Mouse (Mus musculus): ENCODE data around the gene Prdm16. TPM values are rescaled to one million over a fixed set of nuclear protein-coding genes. Genes with fewer than 3 reads are reported as not detected.

Prdm16 gene
- total RNA-seq, 2 experiments from 2014 or later: 9.8 to 13.5 TPM

- no peak for DNase-seq (ENCODE audit: low spot score in 2 of 2)
Observed at GRCm38 (mm10) chr4:154563201-154563600, 73.5 kb downstream of the Prdm16 start.

- no peak for DNase-seq (ENCODE audit: low spot score in 2 of 2)
Observed at GRCm38 (mm10) chr4:154558041-154558440, 78.6 kb downstream of the Prdm16 start.

- no peak for DNase-seq (ENCODE audit: low spot score in 2 of 2)
Observed at GRCm38 (mm10) chr4:154557168-154557567, 79.5 kb downstream of the Prdm16 start.

- DNase-seq (ENCODE audit: low spot score in 2 of 2): peak in 1 of 2 experiments; percentile 41
Observed at GRCm38 (mm10) chr4:154556418-154556817, 80.3 kb downstream of the Prdm16 start.

GRCm38 (mm10) chr4:154549961-154550393, 86.7 kb downstream of the Prdm16 start:
- DNase-seq (ENCODE audit: low spot score in 2 of 2): peak; percentile 59 to 80

- no peak for DNase-seq (ENCODE audit: low spot score in 2 of 2)
Observed at GRCm38 (mm10) chr4:154549497-154549896, 87.2 kb downstream of the Prdm16 start.

GRCm38 (mm10) chr4:154547176-154547855, 89.4 kb downstream of the Prdm16 start:
- no peak for DNase-seq (ENCODE audit: low spot score in 2 of 2)

- no peak for DNase-seq (ENCODE audit: low spot score in 2 of 2)
Observed at GRCm38 (mm10) chr4:154545296-154545695, 91.4 kb downstream of the Prdm16 start.

- no peak for DNase-seq (ENCODE audit: low spot score in 2 of 2)
Observed at GRCm38 (mm10) chr4:154543921-154544320, 92.8 kb downstream of the Prdm16 start.

GRCm38 (mm10) chr4:154543128-154543527, 93.5 kb downstream of the Prdm16 start:
- DNase-seq (ENCODE audit: low spot score in 2 of 2): peak; percentile 49 to 66

GRCm38 (mm10) chr4:154542568-154542967, 94.1 kb downstream of the Prdm16 start:
- DNase-seq (ENCODE audit: low spot score in 2 of 2): no peak

- DNase-seq (ENCODE audit: low spot score in 2 of 2): no peak
Observed at GRCm38 (mm10) chr4:154541632-154542276, 94.9 kb downstream of the Prdm16 start.

GRCm38 (mm10) chr4:154540671-154541070, 96.0 kb downstream of the Prdm16 start:
- no peak for DNase-seq (ENCODE audit: low spot score in 2 of 2)

GRCm38 (mm10) chr4:154539703-154540102, 97.0 kb downstream of the Prdm16 start:
- no peak for DNase-seq (ENCODE audit: low spot score in 2 of 2)

- no peak for DNase-seq (ENCODE audit: low spot score in 2 of 2)
Observed at GRCm38 (mm10) chr4:154538727-154539126, 97.9 kb downstream of the Prdm16 start.

- no peak for DNase-seq (ENCODE audit: low spot score in 2 of 2)
Observed at GRCm38 (mm10) chr4:154536110-154536509, 100.6 kb downstream of the Prdm16 start.

- no peak for DNase-seq (ENCODE audit: low spot score in 2 of 2)
Observed at GRCm38 (mm10) chr4:154531368-154531767, 105.3 kb downstream of the Prdm16 start.

GRCm38 (mm10) chr4:154530336-154530735, 106.3 kb downstream of the Prdm16 start:
- no peak for DNase-seq (ENCODE audit: low spot score in 2 of 2)

GRCm38 (mm10) chr4:154527506-154527905, 109.2 kb downstream of the Prdm16 start:
- peak in 1 of 2 experiments; percentile 41 for DNase-seq (ENCODE audit: low spot score in 2 of 2)

GRCm38 (mm10) chr4:154526351-154526786, 110.3 kb downstream of the Prdm16 start:
- no peak for DNase-seq (ENCODE audit: low spot score in 2 of 2)

GRCm38 (mm10) chr4:154523898-154524297, 112.8 kb downstream of the Prdm16 start:
- DNase-seq (ENCODE audit: low spot score in 2 of 2): no peak

- DNase-seq (ENCODE audit: low spot score in 2 of 2): no peak
Observed at GRCm38 (mm10) chr4:154521881-154522676, 114.6 kb downstream of the Prdm16 start.
